Mouse (Mus musculus) R1 (cell line): ENCODE data around the gene Slc4a5.

ENCODE experiments used
- DNase-seq: peaks from one replicate; pipeline ENCODE4 v3.0.0-alpha.2; 2018; ENCODE audit warnings: low read depth, low spot score

The Slc4a5 gene

DNA sequence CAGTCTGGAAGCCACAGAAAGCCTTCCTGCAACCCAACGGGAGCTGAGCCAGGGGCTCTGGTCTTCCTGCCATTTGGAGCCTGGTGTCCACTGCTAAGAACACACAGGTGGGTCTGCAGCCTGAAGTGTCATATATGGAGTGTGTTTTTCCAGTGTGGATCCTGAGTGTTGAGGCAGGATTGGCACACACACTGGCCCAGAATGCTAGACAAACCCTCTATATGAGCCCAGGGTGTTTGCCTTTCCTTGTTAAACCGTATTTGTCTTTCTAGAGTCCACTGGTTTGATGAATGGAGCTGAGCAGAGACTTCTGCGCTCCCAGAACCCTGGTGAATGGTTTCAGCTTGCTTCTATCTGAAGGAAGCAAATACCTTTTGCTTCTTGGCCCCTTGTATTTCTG is at the start of gene Slc4a5:
Gene Slc4a5, plus strand, starts transcription at position 15 of the 400 bp plus-strand sequence.
- DNase-seq, result no peak

DNA sequence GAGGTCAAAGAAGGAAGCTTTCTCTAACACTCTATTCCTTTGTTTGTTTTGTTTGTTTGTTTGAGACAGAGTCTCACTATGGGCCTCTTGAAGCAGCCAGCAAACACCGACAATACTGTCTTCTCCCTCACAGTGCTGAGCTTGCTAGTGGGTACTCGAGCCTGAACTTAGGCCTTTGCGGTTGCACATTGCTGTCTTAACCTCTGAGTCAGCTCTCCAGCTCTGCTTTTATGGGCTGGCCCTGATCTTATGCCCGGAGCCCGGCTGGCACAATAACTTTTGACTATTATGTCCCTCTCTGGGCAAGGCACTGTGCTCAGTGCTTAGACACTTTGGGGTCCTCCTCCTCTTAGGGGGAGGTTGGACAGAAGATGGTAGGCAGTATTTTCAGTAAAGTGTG is 49.8 kb upstream of the Slc4a5 start:
- DNase-seq, result no peak

DNA sequence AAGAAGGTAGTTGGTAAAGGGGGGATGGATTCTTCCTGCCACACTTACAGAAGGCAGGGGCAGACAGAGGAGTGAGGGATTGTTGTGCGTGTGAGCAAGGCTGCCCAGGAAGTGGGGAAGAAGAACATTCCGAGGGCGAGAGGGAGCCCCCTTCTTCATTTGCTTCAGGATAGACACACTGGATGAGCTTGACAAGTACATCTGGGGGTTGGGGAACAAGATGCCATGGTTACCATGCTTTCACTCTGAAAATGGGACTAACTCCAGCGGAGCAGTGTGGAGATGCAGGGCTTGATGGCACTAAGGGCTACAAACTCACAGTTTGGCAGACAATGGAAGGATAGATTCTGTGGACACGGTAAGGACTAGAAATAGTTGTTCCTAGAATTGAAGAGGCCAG is 48.6 kb upstream of the Slc4a5 start:
- DNase-seq, result no peak

DNA sequence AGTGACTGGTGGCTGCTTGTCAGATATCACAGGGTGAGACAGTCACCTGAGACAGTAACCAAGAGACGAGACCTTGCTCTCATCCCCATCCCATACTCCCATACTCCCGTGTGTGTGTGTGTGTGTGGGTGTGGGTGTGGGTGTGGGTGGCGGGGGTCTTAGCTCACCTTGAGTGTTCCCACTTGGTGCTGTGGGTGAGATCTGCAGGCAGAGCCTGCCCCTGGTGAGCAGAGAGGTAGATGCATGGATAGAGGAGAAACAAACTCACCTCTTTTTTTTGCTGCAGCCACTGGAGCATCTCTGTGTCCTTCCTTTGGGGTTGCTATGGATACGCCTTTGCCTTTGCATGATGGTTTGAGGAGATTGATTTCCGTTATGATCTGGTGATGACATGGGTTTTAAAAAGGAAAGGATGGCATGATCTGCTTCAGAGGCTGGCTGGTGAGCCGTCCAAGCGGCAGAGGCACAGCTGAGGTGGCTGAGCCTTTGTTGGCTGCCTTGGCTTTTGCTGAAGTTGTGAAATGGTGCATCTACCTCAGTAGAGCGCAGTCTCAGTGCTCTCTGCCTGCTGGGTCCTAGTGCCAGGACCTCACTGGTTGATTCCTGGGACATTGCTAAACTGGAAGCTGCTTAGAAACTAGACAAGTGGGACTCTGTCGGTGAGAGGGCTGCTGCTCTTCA is 47.2 kb upstream of the Slc4a5 start:
- DNase-seq, result no peak

DNA sequence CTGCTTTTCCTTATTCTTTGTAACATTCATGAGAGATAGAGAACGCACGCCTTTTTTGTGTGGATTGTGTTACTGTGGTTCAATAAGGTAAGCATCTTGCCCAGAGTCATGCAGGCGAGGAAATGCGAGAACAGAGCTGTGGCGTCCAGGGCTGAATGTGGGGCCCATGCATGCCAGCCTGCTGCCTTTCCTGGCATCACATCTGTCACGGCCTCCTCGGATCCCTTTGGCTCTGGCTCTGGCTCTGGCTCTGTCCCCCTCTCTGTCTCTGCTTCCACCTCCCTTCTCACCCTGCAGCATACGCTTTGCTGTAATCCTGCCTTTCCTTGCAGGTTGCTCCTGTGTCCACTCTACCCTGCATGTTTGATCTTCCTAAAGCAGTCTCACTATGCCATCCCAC is 43.6 kb upstream of the Slc4a5 start:
- DNase-seq, result no peak

DNA sequence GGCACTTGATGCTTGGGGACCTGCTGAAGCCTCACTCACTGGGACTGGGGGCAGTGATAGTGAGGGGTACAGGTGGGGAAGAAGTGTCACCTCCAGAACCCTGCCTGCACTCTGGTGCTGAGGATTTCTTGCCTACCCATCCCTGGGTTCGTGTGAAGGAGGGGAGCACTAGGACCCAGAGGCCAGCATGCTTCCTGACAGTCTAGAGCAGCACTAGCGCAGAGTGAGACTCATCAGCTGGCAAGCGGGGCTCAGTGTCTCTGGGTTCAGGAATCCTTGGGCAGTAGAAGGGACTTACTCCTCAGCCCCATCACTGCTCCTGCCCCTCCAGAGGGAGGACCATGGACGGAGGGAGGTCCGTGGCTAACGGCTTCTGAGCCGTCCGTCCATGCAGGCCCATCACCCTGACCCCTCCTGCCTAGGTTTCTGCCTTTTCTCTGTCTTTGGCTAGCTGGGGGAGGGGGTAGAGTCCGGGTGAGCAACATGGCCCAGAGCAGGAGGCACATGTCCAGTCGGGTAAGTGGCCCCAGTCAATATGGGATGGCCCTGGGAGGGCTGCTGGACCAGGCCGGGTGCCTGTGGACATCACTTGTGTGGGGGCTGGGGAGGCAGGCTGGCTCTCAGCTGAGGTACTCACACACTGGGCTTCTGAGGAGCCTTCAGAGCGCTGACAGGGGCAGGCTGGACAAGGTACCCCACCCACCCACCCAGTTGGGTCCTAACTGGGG is 40.1 kb upstream of the Slc4a5 start:
- DNase-seq, result no peak

DNA sequence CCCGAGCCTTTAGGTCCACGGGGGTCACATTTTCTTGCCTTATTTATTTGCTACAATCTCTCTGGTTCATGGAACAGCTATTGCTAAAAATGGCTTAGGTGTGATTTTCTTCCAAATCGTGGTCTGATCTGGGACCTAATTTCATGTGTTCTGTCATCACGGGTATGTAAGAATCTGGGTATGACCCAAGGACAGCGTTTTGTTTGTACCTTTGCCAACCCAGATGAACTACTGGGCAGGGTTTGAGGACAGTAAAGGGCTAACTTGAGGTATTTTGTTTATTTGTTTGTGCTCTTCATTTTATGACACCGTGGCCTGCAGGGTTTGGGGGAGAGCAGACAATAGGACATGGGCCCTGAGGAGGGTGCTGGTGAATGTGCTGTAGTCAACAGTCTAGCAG is 39.0 kb upstream of the Slc4a5 start:
- no peak for DNase-seq

DNA sequence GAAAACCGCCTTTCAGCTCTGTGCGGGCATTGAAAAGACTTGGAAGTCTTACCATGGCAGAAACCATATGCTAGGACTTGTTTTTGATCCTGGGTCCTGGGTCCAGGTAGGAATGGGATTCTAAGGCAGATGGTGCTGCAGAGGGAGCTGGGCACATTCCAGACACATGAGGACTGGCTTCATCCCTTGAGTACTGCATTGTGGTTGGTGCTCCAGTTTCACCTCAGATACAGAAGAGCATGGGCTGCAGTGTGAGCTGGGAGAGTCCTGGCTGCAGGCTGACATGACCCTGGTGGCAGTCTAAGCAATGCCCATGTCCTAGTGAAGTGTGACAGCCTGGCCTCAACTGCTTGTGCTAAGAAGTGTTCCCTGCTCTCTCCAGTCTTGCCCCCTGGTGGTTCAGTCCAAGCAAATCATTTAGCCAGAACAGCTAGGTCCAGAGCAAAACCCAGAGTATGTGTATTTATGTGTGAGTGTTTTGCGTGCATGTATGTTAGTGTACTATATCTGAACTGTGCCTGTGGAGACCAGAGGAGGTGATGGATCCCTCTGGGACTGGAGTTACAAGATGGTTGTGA is 34.7 kb upstream of the Slc4a5 start:
- DNase-seq, result peak; percentile 38

DNA sequence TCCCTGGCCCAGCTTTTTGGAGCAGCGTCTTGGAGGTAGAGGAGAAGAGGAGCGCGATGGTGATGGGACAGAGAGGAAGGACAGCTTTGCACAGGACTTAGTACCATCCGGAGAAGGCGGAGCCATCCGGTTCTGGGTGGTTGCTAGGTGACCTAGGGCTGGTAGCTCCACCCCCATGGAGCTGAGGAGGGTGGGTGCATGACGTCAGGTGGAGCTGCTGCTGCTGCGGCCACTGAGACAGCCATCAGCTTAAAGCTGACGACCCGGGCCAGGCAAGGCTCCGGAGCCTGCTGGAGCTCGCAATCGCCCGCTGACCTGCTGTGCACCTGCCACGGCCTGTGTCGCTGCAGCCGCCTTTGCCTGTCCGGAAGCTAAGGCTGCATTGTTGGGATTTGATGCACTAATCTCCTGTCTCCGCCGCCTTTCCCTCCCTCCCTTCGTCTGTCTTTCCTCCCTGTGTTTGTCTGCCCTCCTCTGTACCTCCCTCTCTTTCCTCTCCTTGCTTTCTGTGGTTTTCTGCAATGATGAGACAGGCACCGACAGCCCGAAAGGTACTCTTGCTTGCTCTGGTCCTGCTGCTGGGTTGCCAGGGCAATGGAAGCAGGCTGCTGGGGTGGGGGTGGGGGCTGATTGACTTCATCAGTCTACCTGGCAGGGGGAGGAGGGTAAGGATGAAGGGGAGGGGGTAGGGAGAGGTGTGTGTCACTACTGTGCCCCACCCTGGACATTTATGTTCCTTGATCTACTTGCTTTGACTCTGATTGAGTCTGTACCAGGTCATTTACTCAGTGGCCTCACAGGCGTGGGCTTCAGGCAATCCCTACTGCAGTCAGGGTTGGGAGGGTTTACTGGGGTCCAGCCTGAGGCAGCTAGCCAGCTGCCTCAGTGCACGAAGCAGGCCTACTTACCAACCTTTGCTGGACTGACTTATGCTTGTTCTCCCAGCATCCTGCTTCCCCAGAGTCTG is 33.5 kb upstream of the Slc4a5 start:
- peak; percentile 86 for DNase-seq

DNA sequence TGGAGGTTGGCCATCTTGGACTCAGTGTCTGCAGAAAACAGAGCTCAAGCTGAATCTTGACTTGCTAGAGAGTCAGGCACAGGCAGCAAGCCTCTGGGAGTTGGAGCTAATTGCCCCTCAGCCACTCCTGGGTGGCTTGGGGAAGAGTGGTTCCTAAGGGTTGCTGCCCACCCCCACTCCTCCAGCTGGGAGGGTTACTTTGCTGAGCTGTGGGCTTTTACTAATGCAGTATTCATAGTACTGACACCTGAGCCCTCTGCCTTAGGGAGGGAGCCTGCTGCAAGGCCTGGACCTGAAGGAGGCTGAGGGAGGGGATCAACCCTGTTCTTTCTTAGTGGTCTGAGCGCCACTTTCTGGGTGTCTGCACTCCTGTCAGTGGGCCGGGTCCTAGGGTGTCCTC is 32.7 kb upstream of the Slc4a5 start:
- no peak for DNase-seq

DNA sequence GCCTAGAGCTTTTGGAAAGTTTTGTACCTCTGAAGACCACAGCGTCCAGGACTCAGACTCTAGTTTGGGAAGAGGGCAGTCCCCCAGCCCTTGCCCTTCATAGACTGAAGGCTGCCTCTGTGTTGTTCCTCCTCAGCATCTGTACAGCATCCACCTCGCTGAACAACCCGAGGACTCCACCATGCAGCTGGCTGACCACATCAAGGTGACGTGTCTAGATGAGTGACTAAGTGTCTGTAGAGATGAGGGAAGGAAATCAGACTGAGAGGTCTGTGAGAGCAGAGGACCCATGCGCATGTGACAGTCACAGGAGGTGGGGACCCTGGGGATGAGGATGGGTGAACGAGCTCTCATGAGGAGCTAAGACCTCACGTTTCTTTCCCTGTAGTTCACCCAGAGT is 26.1 kb upstream of the Slc4a5 start:
- DNase-seq, result no peak

DNA sequence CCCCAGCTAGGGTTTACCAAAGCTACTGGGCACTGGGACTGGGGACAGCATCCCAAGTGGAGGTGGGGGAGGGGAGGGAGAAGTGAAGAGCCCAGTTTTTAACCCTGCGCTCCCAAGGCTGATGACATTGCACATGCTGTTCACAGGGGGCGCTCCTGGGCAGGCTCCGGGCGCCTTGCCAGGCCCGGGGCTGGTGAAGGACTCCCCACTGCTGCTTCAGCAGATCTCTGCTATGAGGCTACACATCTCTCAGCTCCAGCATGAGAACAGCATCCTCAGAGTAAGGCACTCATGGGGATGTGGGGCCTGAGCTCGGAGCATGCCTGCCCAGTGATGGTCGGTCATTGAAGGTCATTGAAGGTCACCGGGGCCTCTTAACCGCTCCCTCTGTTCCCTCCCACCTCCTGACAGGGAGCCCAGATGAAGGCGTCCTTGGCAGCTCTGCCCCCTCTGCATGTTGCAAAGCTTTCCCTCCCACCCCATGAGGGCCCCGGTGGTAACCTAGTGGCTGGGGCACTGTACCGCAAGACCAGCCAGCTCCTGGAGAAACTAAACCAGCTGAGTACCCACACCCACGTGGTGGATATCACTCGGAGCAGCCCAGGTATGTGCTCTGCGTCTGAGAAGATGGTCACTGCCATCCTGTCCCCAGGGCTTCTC is 22.2 kb upstream of the Slc4a5 start:
- DNase-seq, result peak; percentile 64

DNA sequence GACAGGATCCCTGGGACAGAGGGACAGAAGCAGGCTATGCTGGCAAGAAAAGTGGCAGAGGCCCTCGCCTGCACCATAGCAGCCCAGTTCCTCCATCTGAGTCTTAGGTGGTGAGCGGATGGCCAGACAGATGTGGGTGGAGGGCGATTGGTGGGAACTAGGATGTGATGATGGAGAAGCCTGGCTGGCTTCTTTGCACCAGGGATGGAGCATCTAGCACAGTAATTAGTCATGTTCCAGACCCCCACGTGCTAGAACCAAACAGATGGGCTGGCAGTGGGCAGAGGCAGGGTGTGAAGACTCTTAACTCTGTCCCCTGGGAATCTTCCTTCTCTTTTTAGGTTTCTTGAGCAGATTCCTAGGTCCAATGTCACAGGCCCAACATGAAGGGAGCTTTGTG is 16.3 kb upstream of the Slc4a5 start:
- no peak for DNase-seq

DNA sequence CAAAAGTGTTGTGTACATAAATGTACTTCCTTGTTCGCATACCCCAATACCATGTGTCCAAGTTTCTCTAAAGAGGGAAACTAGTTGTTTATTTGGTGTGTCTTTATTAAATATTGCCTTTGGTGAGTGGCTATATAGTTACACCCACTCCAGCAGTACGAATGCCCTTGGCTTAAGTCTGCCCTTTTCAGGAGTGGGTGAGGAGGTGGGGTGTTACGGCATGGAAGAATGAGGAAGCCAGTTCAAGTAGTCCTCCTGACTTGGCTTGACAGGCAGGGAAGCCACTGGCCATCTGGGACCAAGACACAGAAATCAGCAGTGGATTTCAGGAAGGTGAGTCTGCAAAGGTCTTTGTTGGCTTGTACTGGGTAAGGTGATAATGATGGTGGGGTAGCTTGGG is 13.8 kb upstream of the Slc4a5 start:
- no peak for DNase-seq

DNA sequence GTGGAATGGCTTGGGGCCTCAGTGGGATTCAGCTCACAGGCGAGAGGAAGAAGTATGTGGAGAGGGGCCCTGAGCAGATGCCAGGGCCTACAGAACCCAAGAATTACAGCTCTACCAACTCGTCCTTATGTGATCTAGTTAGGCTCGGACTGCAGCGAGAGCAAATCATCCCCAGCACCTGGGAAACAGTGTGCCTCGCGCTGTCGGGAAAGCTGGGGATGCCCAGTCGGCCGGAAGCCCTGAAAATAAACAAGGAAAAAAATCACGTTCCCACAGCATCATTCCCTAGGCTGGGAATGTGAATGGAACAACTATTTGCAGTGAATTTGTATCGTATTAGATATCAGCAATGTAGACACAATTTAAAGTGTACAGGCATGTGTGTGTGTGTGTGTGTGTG is 13.3 kb upstream of the Slc4a5 start:
- no peak for DNase-seq

DNA sequence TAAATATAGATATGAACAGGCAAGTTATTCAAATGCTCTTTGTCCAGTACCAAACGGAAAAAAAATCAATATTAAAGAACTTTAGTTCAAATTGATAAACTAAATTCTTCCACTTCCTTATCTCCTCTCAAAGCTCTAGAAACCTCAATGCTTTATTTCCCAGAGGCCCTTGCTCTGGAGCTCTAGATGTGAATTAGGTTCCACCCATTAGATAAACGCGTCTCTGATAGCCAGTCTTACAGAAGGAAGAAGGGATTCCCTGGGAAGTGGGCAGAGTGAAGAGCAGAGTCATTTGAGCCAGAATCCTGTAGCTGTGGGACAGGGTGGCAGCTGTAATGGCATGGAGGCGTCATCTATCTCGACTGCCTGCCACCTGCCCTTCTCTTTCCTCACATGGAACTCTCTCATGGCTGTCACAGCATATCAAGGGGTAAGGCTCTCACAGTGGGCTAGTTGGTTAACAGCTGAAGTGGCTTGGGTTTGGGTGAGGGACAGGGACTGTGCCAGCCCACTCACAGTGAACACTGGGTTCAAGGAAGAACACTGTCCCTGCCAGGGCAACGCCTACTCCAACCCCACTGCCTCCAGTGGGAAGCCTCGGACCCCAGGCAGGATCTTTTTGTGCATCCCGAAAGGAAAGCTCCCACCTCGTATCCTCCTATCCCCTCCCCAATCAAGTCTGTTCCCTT is 12.1 kb upstream of the Slc4a5 start:
- DNase-seq, result no peak

DNA sequence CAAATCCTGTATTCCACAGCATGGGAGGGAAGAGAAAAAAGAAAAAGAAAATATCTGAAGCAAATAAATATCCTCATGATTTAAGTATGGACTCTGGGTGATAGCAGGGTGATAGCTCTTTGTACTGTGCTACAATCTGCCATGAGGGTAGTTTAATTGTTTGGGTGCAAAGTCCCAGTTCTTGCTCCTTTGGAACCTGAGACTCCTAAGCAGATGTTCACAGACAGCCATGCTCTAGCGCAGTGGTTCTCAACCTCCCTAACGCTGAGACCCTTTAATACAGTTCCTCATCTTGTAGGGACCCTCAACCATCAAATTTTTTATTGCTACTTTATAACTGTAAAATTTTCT is 11.6 kb upstream of the Slc4a5 start:
- no peak for DNase-seq

DNA sequence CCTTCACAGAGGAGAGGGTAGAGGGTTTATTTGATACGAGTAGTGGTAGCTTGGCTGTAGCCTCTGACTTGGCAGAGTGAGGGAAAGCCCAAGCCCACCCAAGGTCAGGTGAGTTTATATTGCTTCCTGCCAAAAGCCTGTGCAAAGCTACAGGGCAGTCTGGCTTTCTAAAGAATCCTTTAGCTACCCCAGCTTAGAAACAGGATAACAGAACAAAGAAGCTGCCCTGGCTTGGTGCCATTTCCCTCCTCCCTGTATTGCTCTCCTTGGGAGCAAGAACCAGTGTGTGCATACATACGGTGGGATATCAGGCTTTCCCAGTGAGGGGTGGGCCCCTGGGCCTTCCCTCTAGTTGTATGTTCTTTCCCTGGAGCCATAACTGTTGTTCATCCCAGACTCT is 9.1 kb upstream of the Slc4a5 start:
- no peak for DNase-seq

DNA sequence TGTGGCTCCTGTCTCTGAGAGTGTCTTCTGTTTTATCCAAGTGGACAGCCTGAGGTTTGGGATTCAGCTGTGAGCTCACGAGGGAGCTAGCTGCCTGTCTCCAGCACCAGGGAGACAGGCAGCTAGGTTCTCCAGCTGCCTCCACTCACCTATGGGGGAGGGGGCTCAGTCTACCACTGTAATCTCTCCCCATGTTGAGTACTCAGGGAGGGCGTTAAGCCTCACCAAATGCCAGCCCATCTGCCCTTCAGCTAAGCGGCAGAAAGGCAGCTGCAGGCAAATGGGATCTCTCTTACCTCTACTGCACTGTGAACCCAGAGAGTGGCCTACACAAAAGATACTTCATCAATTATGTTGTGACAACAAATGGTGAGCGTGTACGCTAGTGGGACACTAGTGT is 8.1 kb upstream of the Slc4a5 start:
- no peak for DNase-seq

DNA sequence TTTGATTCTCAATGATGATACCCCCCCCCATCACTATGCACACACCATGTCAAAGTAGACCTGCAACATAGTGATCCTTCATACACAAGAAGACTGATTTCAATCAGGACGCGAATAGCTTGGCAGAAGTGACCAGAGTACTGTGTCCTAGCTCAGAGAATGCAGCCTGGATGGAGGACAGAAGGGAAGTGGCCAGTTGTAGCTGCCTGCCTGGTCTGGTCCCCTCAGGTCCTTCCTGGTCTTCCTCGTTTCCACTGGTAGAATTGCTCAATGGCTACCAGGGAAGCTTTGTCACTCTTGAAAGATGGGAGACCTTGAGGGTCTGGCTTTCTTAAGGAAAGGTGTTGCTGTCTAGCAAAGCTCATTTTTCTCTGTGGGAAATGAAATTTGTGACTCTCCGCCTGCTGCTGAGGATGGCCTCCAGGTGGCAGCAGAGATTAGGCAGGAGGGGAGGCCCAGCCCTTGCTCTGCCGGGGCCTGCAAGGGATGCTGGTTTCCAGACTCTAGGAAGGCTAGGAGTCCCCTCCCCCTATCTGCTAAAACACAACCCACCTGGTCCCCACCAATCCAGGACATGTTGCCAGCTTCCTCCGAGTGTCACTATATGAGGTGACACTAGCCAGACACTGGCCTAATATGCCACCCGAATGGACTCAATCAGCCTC is 4.5 kb upstream of the Slc4a5 start:
- DNase-seq, result peak; percentile 68
